Mouse (Mus musculus): ENCODE measurements around the gene Cdcp1. TPM values are rescaled to one million over a fixed set of nuclear protein-coding genes. Genes with fewer than 3 reads are reported as not detected.

Gene Cdcp1
- 0.14 TPM in 1 of 2 replicates, not detected in the other for polyA plus RNA-seq (2014; fragmentation: Nextera tagmentation; extraction: Ambion mirVana)

DNA sequence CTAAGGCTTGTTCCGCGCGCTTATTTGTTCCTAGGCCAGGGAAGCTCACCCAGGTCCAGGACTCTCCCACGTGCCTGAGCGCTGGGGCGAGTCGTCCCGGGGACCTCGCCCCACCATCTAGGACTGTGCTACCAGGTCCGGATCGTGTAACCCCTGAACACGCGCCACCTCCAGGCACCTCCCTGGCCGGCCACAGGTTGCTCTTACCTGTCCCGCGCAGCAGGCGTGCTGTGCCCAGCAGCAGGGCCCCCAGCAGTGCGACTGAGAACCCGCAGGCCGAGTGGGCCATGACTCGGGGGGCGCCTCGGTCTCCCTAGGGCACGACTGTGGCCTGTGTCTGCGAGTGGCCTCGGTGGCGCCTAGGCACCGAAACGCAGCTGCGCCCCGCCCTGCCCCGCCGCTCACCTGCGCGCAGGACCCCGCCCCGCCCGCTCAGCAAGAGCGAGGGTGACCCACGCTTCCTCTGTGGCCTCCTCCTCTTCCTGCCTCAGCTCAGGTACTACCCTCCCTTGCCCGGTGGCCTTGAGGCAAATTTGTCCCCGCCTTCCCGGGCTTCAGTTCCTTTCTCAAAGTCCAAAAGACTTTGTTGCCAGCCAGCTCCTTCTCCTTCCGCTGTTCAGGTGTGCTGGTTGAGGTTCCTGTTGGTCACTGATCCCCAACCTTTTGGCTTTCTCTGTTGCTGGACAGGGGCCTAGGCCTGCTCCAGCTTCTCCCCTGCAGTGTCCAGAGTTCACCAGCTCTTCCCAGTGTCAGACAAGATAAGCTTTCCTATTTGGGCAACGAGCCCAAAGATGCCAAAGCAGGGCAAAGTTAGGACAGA is at the start of gene Cdcp1:
Gene Cdcp1 (minus strand): TSS at position 418 of the 820 bp plus-strand sequence.
- no peak for ATAC-seq (ENCODE audit: insufficient number of reproducible peaks, insufficient read depth, low FRiP score, low read depth)
- Histone ChIP-seq H3K36me3 (ENCODE audit: control insufficient read depth, insufficient read depth, low read length) (no peaks in the 10 kb centered on the region), H3K4me2 (ENCODE audit: low read length) (peak within 1 kb of the TSS; percentile 71), H3K27ac (replicated peaks in 1 of 2; ENCODE audit: control insufficient read depth in 1 of 2, insufficient read depth in 1 of 2, low read depth in 2 of 2, low read length in 2 of 2) (no peak within 1 kb of the TSS), H3K4me1 (ENCODE audit: control insufficient read depth in 2 of 2, insufficient read depth in 2 of 2, low read length in 2 of 2) (peaks cover 11 to 18% of the 10 kb centered on the region in 2 experiments), H3K27me3 (ENCODE audit: control insufficient read depth, insufficient read depth, low read length) (peaks cover 22% of the 10 kb centered on the region; the same call in 1 of the 2 replicates), H3K9ac (ENCODE audit: low read length) (peak within 1 kb of the TSS; percentile 34; the same call in 1 of the 2 replicates), H3K4me3 (ENCODE audit: control insufficient read depth in 1 of 2, insufficient read depth in 1 of 2, low read depth in 1 of 2, low read length in 2 of 2) (peak within 1 kb of the TSS; percentile 23 to 38), H3K9me3 (ENCODE audit: control insufficient read depth, low read length) (no peaks in the 10 kb centered on the region)
- 5% methylated on average over 44 of the region's 45 CpGs for WGBS

DNA sequence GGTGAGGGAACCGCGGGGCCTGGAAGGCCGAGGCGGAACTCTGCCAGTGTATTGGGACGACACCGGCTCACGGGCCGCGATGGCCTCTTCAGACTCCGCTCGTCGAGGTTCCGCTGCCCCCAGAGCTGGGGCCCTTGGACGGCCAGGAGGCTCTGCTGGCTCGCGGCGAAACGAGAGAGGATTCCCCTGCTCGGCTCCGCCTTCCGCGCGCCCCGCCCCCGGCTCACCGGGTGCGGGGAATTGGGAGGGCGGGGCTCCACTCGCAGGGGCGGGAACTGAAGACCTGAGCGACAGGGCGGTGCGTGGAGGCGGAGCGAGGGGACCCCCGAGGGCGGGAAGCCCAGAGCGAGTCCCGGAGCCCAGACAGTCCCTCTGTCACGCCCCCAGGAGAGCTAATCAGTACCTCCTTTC is 44.8 kb upstream of the Cdcp1 start, which contains the start of gene Tmem158:
Gene Tmem158 (minus strand): TSS at position 154 of the 411 bp plus-strand sequence.
- H3K4me1 ChIP-seq (ENCODE audit: control insufficient read depth in 2 of 2, insufficient read depth in 2 of 2, low read length in 2 of 2), result peaks cover 0 to 11% of the 10 kb centered on the region in 2 experiments; a peak in 2 of 4 replicates
- peak; percentile 89 for ATAC-seq (ENCODE audit: insufficient number of reproducible peaks, insufficient read depth, low FRiP score, low read depth)
- peaks cover 32% of the 10 kb centered on the region for H3K27me3 ChIP-seq (ENCODE audit: control insufficient read depth, insufficient read depth, low read length)
- 0% methylated on average over 36 of the region's 40 CpGs for WGBS
- H3K27ac ChIP-seq (replicated peaks in 1 of 2; ENCODE audit: control insufficient read depth in 1 of 2, insufficient read depth in 1 of 2, low read depth in 2 of 2, low read length in 2 of 2), result no peak within 1 kb of the TSS; a peak in 1 of 4 replicates
- H3K4me3 ChIP-seq (ENCODE audit: control insufficient read depth in 1 of 2, insufficient read depth in 1 of 2, low read depth in 1 of 2, low read length in 2 of 2), result peak within 1 kb of the TSS; percentile 62 to 72
- H3K36me3 ChIP-seq (ENCODE audit: control insufficient read depth, insufficient read depth, low read length), result no peaks in the 10 kb centered on the region
- peak within 1 kb of the TSS; percentile 98 for H3K4me2 ChIP-seq (ENCODE audit: low read length)
- H3K9ac ChIP-seq (ENCODE audit: low read length), result peak within 1 kb of the TSS; percentile 67
- no peaks in the 10 kb centered on the region for H3K9me3 ChIP-seq (ENCODE audit: control insufficient read depth, low read length)

DNA sequence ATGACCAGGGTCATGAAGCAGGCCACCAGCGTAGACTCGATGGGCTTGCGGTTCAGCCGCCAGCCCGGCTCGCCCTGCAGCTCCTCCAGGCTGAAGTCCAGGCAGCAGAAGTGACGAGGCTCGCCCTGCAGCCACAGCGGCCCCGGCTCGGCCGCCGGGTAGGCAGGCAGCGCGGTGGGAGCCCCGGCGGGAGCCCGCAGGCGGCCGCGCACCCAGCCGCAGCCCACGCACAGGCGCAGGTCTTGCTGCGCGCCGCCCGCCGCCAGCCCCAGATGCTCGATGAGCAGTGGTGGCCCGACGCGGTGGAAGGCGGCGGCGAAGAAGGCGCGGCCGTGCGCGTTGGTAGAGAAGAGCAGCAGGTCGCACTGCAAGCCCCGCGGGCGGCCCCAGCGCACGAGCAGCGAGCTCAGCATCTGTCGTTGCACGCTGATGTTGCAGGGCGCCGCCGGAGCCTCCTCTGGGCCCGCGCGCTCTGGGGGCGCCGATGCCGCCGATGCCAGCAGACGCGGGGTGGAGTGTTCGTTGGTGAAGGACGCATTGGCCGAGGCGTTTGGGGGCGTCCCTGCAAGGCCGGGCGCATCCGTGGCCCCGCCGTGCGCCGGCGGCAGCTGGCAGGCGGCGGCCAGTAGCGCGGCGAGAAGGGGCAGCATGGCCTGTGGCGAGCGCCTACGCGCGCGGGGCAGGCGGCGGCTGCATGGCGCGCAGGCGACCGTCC is 44.2 kb upstream of the Cdcp1 start:
- H3K9me3 ChIP-seq (ENCODE audit: control insufficient read depth, low read length), result no peaks in the 10 kb centered on the region
- under 1% methylated on average over 88 of the region's 92 CpGs for WGBS
- peaks cover 30% of the 10 kb centered on the region for H3K27me3 ChIP-seq (ENCODE audit: control insufficient read depth, insufficient read depth, low read length)
- peak; percentile 73 for ATAC-seq (ENCODE audit: insufficient number of reproducible peaks, insufficient read depth, low FRiP score, low read depth)
- H3K27ac ChIP-seq (replicated peaks in 1 of 2; ENCODE audit: control insufficient read depth in 1 of 2, insufficient read depth in 1 of 2, low read depth in 2 of 2, low read length in 2 of 2), result no peak overlapping the region; a peak in 1 of 4 replicates
- H3K9ac ChIP-seq (ENCODE audit: low read length), result peak overlapping the region; percentile 67
- H3K4me1 ChIP-seq (ENCODE audit: control insufficient read depth in 2 of 2, insufficient read depth in 2 of 2, low read length in 2 of 2), result peaks cover 0 to 11% of the 10 kb centered on the region in 2 experiments; a peak in 2 of 4 replicates
- H3K4me2 ChIP-seq (ENCODE audit: low read length), result peak overlapping the region; percentile 98
- H3K36me3 ChIP-seq (ENCODE audit: control insufficient read depth, insufficient read depth, low read length), result no peaks in the 10 kb centered on the region
- peak overlapping the region; percentile 62 to 72 for H3K4me3 ChIP-seq (ENCODE audit: control insufficient read depth in 1 of 2, insufficient read depth in 1 of 2, low read depth in 1 of 2, low read length in 2 of 2)

DNA sequence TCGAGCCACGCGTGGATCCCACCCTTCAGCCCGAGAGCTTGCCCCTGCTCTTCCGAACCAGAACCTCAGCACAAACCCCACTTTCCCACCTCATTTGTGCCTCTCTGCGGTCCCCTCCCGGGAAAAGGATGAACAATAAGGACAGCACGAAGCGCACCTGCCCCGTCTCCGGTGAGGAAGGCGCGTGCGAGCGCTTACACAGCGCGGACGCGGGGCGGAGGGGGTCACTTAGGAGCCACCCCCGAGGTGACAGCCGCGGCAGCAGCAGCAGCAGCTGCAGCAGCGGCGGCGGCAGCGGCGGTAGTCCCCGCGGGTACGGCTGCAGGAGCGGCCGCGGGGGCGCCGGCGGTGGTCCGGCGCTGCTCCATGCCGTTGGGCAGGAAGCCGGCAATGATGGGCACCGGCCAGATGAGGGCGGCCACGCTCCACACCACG is 43.6 kb upstream of the Cdcp1 start:
- 1% methylated on average over 45 of the region's 45 CpGs for WGBS
- peaks cover 0 to 11% of the 10 kb centered on the region in 2 experiments; a peak in 2 of 4 replicates for H3K4me1 ChIP-seq (ENCODE audit: control insufficient read depth in 2 of 2, insufficient read depth in 2 of 2, low read length in 2 of 2)
- no peaks in the 10 kb centered on the region for H3K36me3 ChIP-seq (ENCODE audit: control insufficient read depth, insufficient read depth, low read length)
- ATAC-seq (ENCODE audit: insufficient number of reproducible peaks, insufficient read depth, low FRiP score, low read depth), result peak; percentile 8; the same call in 1 of the 2 replicates
- H3K4me3 ChIP-seq (ENCODE audit: control insufficient read depth in 1 of 2, insufficient read depth in 1 of 2, low read depth in 1 of 2, low read length in 2 of 2), result peak overlapping the region; percentile 62 to 72
- no peak overlapping the region for H3K27ac ChIP-seq (replicated peaks in 1 of 2; ENCODE audit: control insufficient read depth in 1 of 2, insufficient read depth in 1 of 2, low read depth in 2 of 2, low read length in 2 of 2)
- H3K27me3 ChIP-seq (ENCODE audit: control insufficient read depth, insufficient read depth, low read length), result peaks cover 30% of the 10 kb centered on the region
- H3K4me2 ChIP-seq (ENCODE audit: low read length), result peak overlapping the region; percentile 98
- peak overlapping the region; percentile 67 for H3K9ac ChIP-seq (ENCODE audit: low read length)
- no peaks in the 10 kb centered on the region for H3K9me3 ChIP-seq (ENCODE audit: control insufficient read depth, low read length)

DNA sequence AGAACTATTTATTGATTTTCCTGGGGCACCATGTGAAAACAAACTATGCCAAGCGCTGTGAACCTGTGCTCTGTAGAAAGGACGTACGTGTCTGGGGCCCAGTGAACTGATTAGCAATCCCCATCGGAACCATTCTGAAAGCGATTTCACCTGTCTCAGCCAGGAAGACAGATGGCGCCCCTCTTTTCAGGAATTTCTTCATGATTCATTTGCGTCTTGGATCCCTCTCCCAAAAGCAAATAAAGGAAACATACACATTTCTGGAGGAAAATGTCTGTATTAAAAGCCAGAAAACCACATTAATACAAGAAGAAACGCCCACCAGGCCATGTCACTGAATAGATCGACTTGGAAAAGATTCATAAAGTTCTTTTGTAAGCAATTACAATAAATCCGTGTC is 43.0 kb upstream of the Cdcp1 start:
- H3K4me1 ChIP-seq (ENCODE audit: control insufficient read depth in 2 of 2, insufficient read depth in 2 of 2, low read length in 2 of 2), result peaks cover 0 to 11% of the 10 kb centered on the region in 2 experiments; a peak in 2 of 4 replicates
- no peak overlapping the region for H3K9ac ChIP-seq (ENCODE audit: low read length)
- H3K27ac ChIP-seq (replicated peaks in 1 of 2; ENCODE audit: control insufficient read depth in 1 of 2, insufficient read depth in 1 of 2, low read depth in 2 of 2, low read length in 2 of 2), result no peak overlapping the region
- H3K27me3 ChIP-seq (ENCODE audit: control insufficient read depth, insufficient read depth, low read length), result peaks cover 30% of the 10 kb centered on the region
- 47% methylated on average over 10 of the region's 10 CpGs for WGBS
- peak overlapping the region in 1 of 2 experiments; percentile 72; a peak in 1 of 4 replicates for H3K4me3 ChIP-seq (ENCODE audit: control insufficient read depth in 1 of 2, insufficient read depth in 1 of 2, low read depth in 1 of 2, low read length in 2 of 2)
- ATAC-seq (ENCODE audit: insufficient number of reproducible peaks, insufficient read depth, low FRiP score, low read depth), result no peak
- H3K36me3 ChIP-seq (ENCODE audit: control insufficient read depth, insufficient read depth, low read length), result no peaks in the 10 kb centered on the region
- no peak overlapping the region for H3K4me2 ChIP-seq (ENCODE audit: low read length)
- no peaks in the 10 kb centered on the region for H3K9me3 ChIP-seq (ENCODE audit: control insufficient read depth, low read length)

DNA sequence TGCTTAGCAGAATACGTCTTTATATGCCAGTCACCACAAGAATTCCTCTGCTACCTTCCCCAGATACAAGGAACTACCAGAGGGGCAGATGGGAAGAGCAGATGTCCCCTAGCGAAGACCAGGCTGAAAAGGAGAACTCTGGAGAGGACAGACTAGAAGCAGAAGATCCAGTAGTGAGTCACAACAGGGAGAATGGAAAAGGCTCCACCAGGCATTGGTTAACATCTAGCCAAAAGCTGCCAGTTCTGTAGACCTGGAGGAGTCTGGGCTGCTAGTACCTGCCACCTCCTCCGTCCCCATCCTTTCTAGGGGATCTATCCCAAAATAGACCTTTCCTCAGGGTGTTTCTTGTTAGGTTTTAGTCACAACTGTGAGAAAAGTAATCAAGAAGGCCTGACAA is 39.9 kb upstream of the Cdcp1 start:
- ATAC-seq (ENCODE audit: insufficient number of reproducible peaks, insufficient read depth, low FRiP score, low read depth), result no peak
- H3K4me1 ChIP-seq (ENCODE audit: control insufficient read depth in 2 of 2, insufficient read depth in 2 of 2, low read length in 2 of 2), result peaks cover 0 to 8% of the 10 kb centered on the region in 2 experiments; a peak in 2 of 4 replicates
- 79% methylated on average over 3 of the region's 3 CpGs for whole genome bisulfite sequencing
- no peaks in the 10 kb centered on the region for H3K9me3 ChIP-seq (ENCODE audit: control insufficient read depth, low read length)
- no peak overlapping the region for H3K27ac ChIP-seq (replicated peaks in 1 of 2; ENCODE audit: control insufficient read depth in 1 of 2, insufficient read depth in 1 of 2, low read depth in 2 of 2, low read length in 2 of 2)
- no peaks in the 10 kb centered on the region for H3K36me3 ChIP-seq (ENCODE audit: control insufficient read depth, insufficient read depth, low read length)
- H3K9ac ChIP-seq (ENCODE audit: low read length), result no peak overlapping the region
- H3K27me3 ChIP-seq (ENCODE audit: control insufficient read depth, insufficient read depth, low read length), result peaks cover 30% of the 10 kb centered on the region
- no peak overlapping the region for H3K4me3 ChIP-seq (ENCODE audit: control insufficient read depth in 1 of 2, insufficient read depth in 1 of 2, low read depth in 1 of 2, low read length in 2 of 2)
- no peak overlapping the region for H3K4me2 ChIP-seq (ENCODE audit: low read length)

DNA sequence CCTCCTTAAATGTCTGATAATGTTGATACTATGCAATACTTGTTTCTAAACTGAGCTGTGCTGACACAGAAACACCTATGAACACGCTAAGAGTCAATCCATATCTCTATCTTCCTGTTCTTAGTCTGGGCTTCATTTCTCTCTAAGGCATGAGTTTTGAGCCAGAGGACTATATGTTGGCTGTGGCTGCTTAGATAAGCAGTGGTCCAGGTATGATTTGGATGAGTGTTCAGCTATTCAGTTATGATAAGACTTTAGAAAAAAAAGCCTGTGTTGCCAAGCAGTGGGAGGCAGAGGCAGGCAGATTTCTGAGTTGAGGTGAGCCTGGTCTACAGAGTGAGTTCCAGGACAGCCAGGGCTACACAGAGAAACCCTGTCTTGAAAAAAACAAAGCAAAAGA is 32.2 kb upstream of the Cdcp1 start:
- 67% methylated on average over 1 of the region's 1 CpGs for WGBS

More for the DNA sequence above, 32.2 kb upstream of the Cdcp1 start:
- no peaks in the 10 kb centered on the region for H3K27me3 ChIP-seq (ENCODE audit: control insufficient read depth, insufficient read depth, low read length)
- no peak overlapping the region for H3K9ac ChIP-seq (ENCODE audit: low read length)
- H3K4me3 ChIP-seq (ENCODE audit: control insufficient read depth in 1 of 2, insufficient read depth in 1 of 2, low read depth in 1 of 2, low read length in 2 of 2), result no peak overlapping the region
- no peak overlapping the region for H3K4me2 ChIP-seq (ENCODE audit: low read length)
- no peaks in the 10 kb centered on the region for H3K4me1 ChIP-seq (ENCODE audit: control insufficient read depth in 2 of 2, insufficient read depth in 2 of 2, low read length in 2 of 2)
- no peak overlapping the region for H3K27ac ChIP-seq (replicated peaks in 1 of 2; ENCODE audit: control insufficient read depth in 1 of 2, insufficient read depth in 1 of 2, low read depth in 2 of 2, low read length in 2 of 2)
- ATAC-seq (ENCODE audit: insufficient number of reproducible peaks, insufficient read depth, low FRiP score, low read depth), result no peak
- H3K36me3 ChIP-seq (ENCODE audit: control insufficient read depth, insufficient read depth, low read length), result no peaks in the 10 kb centered on the region
- no peaks in the 10 kb centered on the region for H3K9me3 ChIP-seq (ENCODE audit: control insufficient read depth, low read length)
